In the genomic region with DNA sequence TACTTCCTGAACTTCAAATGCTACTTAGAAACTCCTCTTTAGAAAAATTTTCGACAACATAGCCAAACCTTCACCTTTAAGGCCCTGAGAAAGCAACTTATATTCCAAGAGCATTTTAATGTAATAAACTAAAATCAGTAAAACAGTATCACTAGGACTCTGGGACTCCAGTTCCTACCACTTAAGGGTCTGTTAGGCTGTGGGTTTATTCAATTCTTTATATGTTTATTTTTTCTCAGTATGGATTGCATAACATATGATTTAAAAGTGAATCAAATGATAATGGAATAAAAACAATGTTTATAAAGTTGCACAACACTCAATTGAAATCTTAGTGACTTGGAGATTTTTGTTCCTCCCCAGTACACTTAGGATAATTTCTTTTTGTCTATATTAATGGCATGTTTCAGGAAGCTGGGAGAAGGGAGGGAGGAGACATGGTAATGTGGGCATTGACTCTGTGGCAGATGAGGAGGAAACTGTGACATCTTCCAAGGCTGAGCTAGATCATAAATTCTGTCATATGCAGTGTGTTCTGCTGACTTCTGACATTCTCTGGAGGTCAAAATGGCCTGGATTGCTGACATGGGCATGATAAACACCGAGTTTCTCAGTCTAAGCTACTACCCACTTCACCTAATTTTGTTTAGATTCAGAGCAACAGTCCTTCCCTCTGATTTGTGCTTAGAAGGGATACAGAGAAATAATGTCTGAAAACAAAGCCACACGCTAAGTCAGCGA, we compare ENCODE assay signal across 17 mouse cellular contexts.
"Had no signal": no experiment of that assay in that cellular context is flagged by ENCODE, and none has a peak within 500 bp of the region (broad histone marks: within the 10 kb centered on the region; RNA-seq: fewer than 3 reads in every experiment).

No protein-coding gene starts in this region.

- H3K9me3 ChIP-seq: kidney, embryonic 15.5 days; liver, embryonic 13.5 days had no signal

- ATAC-seq: lung, postnatal 0 days had no signal

- H3K4me2 ChIP-seq: kidney, embryonic 15.5 days; liver, embryonic 13.5 days; midbrain, embryonic 11.5 days had no signal

- H3K27me3 ChIP-seq: kidney, embryonic 15.5 days; liver, embryonic 13.5 days had no signal

- H3K27ac ChIP-seq: kidney, embryonic 15.5 days; left cerebral cortex, adult 2 months; liver, embryonic 13.5 days; stomach, postnatal 0 days had no signal

- H3K36me3 ChIP-seq: kidney, embryonic 15.5 days; liver, embryonic 13.5 days had no signal

- H3K4me3 ChIP-seq: kidney, embryonic 15.5 days; left cerebral cortex, adult 2 months; liver, embryonic 13.5 days had no signal

- DNase-seq: kidney, adult 11 months; kidney, adult 8-10 months; kidney, postnatal 10 days; kidney, postnatal 36 days; layer of hippocampus, postnatal 36 days; liver, embryonic 13.5 days; lung, postnatal 36 days; midbrain, embryonic 14.5 days; right cerebral cortex, adult 18-20 months; right cerebral cortex, postnatal 14 days; right cerebral cortex, postnatal 4 days; thymus, postnatal 25 days had no signal

- H3K9ac ChIP-seq: kidney, embryonic 15.5 days; liver, embryonic 13.5 days had no signal

- H3K4me1 ChIP-seq: kidney, embryonic 15.5 days; liver, embryonic 13.5 days had no signal
